Mouse (Mus musculus): ENCODE results near the gene Nphp4.

GRCm38 (mm10) chr4:152576826-152577225 lies 100.3 kb downstream of the Nphp4 start:
- TF ChIP-seq EP300 (IDR thresholded peaks at IDR 0.05; ENCODE audit: low read depth) (no peak), CTCF (IDR thresholded peaks at IDR 0.05; ENCODE audit: low read depth) (no peak)

Data from heart, postnatal 0 days (tissue).